In the genomic region with DNA sequence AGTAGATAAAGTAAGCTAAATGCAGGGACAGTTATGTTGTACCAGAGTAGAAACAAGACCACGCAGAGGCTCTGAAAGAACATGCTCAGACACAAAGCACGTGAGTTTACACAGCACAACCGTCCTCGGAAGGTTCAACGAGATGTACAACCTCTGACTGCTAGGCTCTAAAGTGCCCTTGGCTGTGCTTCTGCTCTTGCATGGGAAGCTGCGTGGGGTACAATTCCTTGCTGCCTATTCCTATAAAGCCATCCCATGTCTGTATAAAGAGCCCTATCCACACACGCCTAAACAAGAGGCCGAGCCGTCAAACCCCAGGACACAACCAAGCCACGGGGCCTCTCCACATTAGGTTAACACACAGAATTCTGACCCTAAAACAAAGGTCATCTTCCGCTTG, we compare ENCODE assay signal across 11 mouse cellular contexts. TPM values are rescaled to one million over a fixed set of nuclear protein-coding genes. Genes with fewer than 3 reads are reported as not detected.
A peak's percentile ranks its signal among the peaks of the same experiment; 100 is the strongest.
DNase-seq lines count a peak whose midpoint lies in the region; ATAC-seq and TF ChIP-seq lines count a peak whose summit lies in the region.
"Had no signal": no experiment of that assay in that cellular context is flagged by ENCODE, and none has a peak within 500 bp of the region (broad histone marks: within the 10 kb centered on the region; RNA-seq: fewer than 3 reads in every experiment).

No protein-coding gene starts in this region.

- no peaks in the 10 kb centered on the region for H3K9me3 ChIP-seq in intestine, embryonic 15.5 days
- no peaks in the 10 kb centered on the region for H3K9me3 ChIP-seq in intestine, embryonic 16.5 days (ENCODE audit: control insufficient read depth, low read length)
- H3K9me3 ChIP-seq in embryonic facial prominence, embryonic 14.5 days (ENCODE audit: control insufficient read depth, low read length), result no peaks in the 10 kb centered on the region
- no peaks in the 10 kb centered on the region for H3K9me3 ChIP-seq in forebrain, postnatal 0 days (ENCODE audit: low read length)
- H3K9me3 ChIP-seq in midbrain, embryonic 15.5 days, result no peaks in the 10 kb centered on the region

- peak overlapping the region; percentile 82; the same call in 1 of the 2 replicates for H3K4me2 ChIP-seq in intestine, embryonic 15.5 days (replicated peaks)
- H3K4me2 ChIP-seq in intestine, embryonic 16.5 days (ENCODE audit: low read depth, low read length), result no peak overlapping the region
- H3K4me2 ChIP-seq in embryonic facial prominence, embryonic 14.5 days (ENCODE audit: low read depth, low read length), result peak overlapping the region; percentile 75
- peak overlapping the region; percentile 74 for H3K4me2 ChIP-seq in forebrain, postnatal 0 days (ENCODE audit: low read depth)
- H3K4me2 ChIP-seq in midbrain, embryonic 15.5 days, result peak overlapping the region; percentile 77

- peak; percentile 8 for DNase-seq in embryonic facial prominence, embryonic 14.5 days (ENCODE audit: low spot score)
- DNase-seq in forebrain, postnatal 0 days, result peak; percentile 41
- no peak for DNase-seq in spleen, postnatal 10 days (ENCODE audit: low spot score in 2 of 2)
- DNase-seq: lung, adult 18-20 months; thymus, postnatal 14 days had no signal

- peaks cover 7% of the 10 kb centered on the region for H3K4me1 ChIP-seq in intestine, embryonic 15.5 days (replicated peaks)
- H3K4me1 ChIP-seq in intestine, embryonic 16.5 days (ENCODE audit: control insufficient read depth, insufficient read depth, low read length), result peaks cover 10% of the 10 kb centered on the region; the same call in 1 of the 2 replicates
- H3K4me1 ChIP-seq in embryonic facial prominence, embryonic 14.5 days (ENCODE audit: control insufficient read depth, insufficient read depth, low read length), result 0 out of 2 replicates have a peak, but pooled peaks cover 8% of the 10 kb centered on the region
- H3K4me1 ChIP-seq in forebrain, postnatal 0 days (ENCODE audit: insufficient read depth), result peaks cover 10% of the 10 kb centered on the region
- peaks cover 26% of the 10 kb centered on the region for H3K4me1 ChIP-seq in midbrain, embryonic 15.5 days

- TF ChIP-seq CTCF in forebrain, postnatal 0 days (IDR thresholded peaks at IDR 0.05; ENCODE audit: low read depth), result no peak

- H3K27me3 ChIP-seq in intestine, embryonic 15.5 days (replicated peaks), result no peaks in the 10 kb centered on the region
- no peaks in the 10 kb centered on the region for H3K27me3 ChIP-seq in intestine, embryonic 16.5 days (replicated peaks; ENCODE audit: control insufficient read depth, insufficient read depth, low read length)
- no peaks in the 10 kb centered on the region for H3K27me3 ChIP-seq in embryonic facial prominence, embryonic 14.5 days (replicated peaks; ENCODE audit: control insufficient read depth, insufficient read depth, low read length)
- H3K27me3 ChIP-seq in forebrain, postnatal 0 days (ENCODE audit: insufficient read depth, low read length), result no peaks in the 10 kb centered on the region
- H3K27me3 ChIP-seq in midbrain, embryonic 15.5 days (replicated peaks), result no peaks in the 10 kb centered on the region

- WGBS in intestine, embryonic 15.5 days, result 73% methylated on average over 11 of the region's 11 CpGs
- 62% methylated on average over 11 of the region's 11 CpGs for WGBS in intestine, embryonic 16.5 days
- 48% methylated on average over 11 of the region's 11 CpGs for WGBS in embryonic facial prominence, embryonic 14.5 days
- WGBS in forebrain, postnatal 0 days, result 33% methylated on average over 11 of the region's 11 CpGs
- 12% methylated on average over 11 of the region's 11 CpGs for WGBS in midbrain, embryonic 15.5 days

- H3K27ac ChIP-seq in intestine, embryonic 15.5 days, result no peak overlapping the region
- no peak overlapping the region for H3K27ac ChIP-seq in intestine, embryonic 16.5 days (ENCODE audit: low read length)
- H3K27ac ChIP-seq in embryonic facial prominence, embryonic 14.5 days (replicated peaks; ENCODE audit: low read depth, low read length), result no peak overlapping the region
- H3K27ac ChIP-seq in forebrain, postnatal 0 days (ENCODE audit: low read depth, low read length), result peak overlapping the region; percentile 95
- peak overlapping the region; percentile 96 for H3K27ac ChIP-seq in midbrain, embryonic 15.5 days

- no peak for ATAC-seq in intestine, embryonic 15.5 days
- ATAC-seq in intestine, embryonic 16.5 days, result no peak
- no peak for ATAC-seq in embryonic facial prominence, embryonic 14.5 days (ENCODE audit: low read depth)
- ATAC-seq in forebrain, postnatal 0 days, result peak; percentile 5; the same call in 1 of the 2 replicates
- ATAC-seq in midbrain, embryonic 15.5 days (replicated peaks), result peak; percentile 22; the same call in 1 of the 2 replicates
- no peak for ATAC-seq in erythroid progenitor cell, adult 5-6 weeks (replicated peaks; ENCODE audit: low FRiP score, poor library complexity, severe bottlenecking)
- ATAC-seq: activated CD4-positive, CD25-positive, alpha-beta regulatory T cell, adult 4 months; inflammation-experienced regulatory T-cells, adult 6 months had no signal

- no peak overlapping the region for H3K4me3 ChIP-seq in intestine, embryonic 15.5 days (replicated peaks)
- no peak overlapping the region for H3K4me3 ChIP-seq in intestine, embryonic 16.5 days (ENCODE audit: low read length)
- peak overlapping the region; percentile 86; the same call in 1 of the 2 replicates for H3K4me3 ChIP-seq in embryonic facial prominence, embryonic 14.5 days (ENCODE audit: low read depth, low read length)
- H3K4me3 ChIP-seq in forebrain, postnatal 0 days (ENCODE audit: low read depth, low read length), result peak overlapping the region; percentile 81
- peak overlapping the region; percentile 99 for H3K4me3 ChIP-seq in midbrain, embryonic 15.5 days

- H3K36me3 ChIP-seq in intestine, embryonic 15.5 days, result no peaks in the 10 kb centered on the region
- H3K36me3 ChIP-seq in intestine, embryonic 16.5 days (ENCODE audit: control insufficient read depth, insufficient read depth, low read length), result no peaks in the 10 kb centered on the region
- H3K36me3 ChIP-seq in embryonic facial prominence, embryonic 14.5 days (ENCODE audit: control insufficient read depth, insufficient read depth, low read length), result no peaks in the 10 kb centered on the region
- no peaks in the 10 kb centered on the region for H3K36me3 ChIP-seq in forebrain, postnatal 0 days (ENCODE audit: insufficient read depth)
- H3K36me3 ChIP-seq in midbrain, embryonic 15.5 days (replicated peaks), result no peaks in the 10 kb centered on the region

- H3K9ac ChIP-seq in intestine, embryonic 15.5 days, result no peak overlapping the region
- H3K9ac ChIP-seq in intestine, embryonic 16.5 days (ENCODE audit: low read depth, low read length), result no peak overlapping the region
- 0 out of 2 replicates have a peak overlapping the region, but pooled peaks have one; percentile 16 for H3K9ac ChIP-seq in embryonic facial prominence, embryonic 14.5 days (ENCODE audit: low read depth, low read length)
- H3K9ac ChIP-seq in forebrain, postnatal 0 days, result peak overlapping the region; percentile 92
- H3K9ac ChIP-seq in midbrain, embryonic 15.5 days, result peak overlapping the region; percentile 49

RNA-seq across cellular contexts. Expression of a gene that starts 1.9 kb away (rescaled TPM):
- polyA plus RNA-seq in intestine, embryonic 15.5 days (2015; fragmentation: Nextera tagmentation; extraction: Ambion mirVana), result 2.7 and 2.8 TPM in 2 replicates
- polyA plus RNA-seq in intestine, embryonic 16.5 days (2015; fragmentation: Nextera tagmentation; extraction: Ambion mirVana), result 1.9 TPM in 2 replicates
- 4.0 and 4.1 TPM in 2 replicates for polyA plus RNA-seq in embryonic facial prominence, embryonic 14.5 days (2014; fragmentation: Nextera tagmentation; extraction: Ambion mirVana)
- total RNA-seq in forebrain, postnatal 0 days (2014; rRNA removed), result 72.6 and 78.2 TPM in 2 replicates
- polyA plus RNA-seq in forebrain, postnatal 0 days (2015; fragmentation: Nextera tagmentation; extraction: Ambion mirVana), result 11.5 and 14.3 TPM in 2 replicates
- polyA plus RNA-seq in midbrain, embryonic 15.5 days (2015; fragmentation: Nextera tagmentation; extraction: Ambion mirVana), result 15.8 and 17.3 TPM in 2 replicates
- total RNA-seq in erythroid progenitor cell, adult 5-6 weeks (2015; ENCODE audit: low replicate concordance), result not detected in 2 replicates
- not detected in 2 replicates for total RNA-seq in erythroid progenitor cell, adult 5-6 weeks (2017; ENCODE audit: low replicate concordance)
- polyA plus RNA-seq: activated CD4-positive, CD25-positive, alpha-beta regulatory T cell, adult 4 months; inflammation-experienced regulatory T-cells, adult 6 months had no signal

Comparison
In these comparisons a context has a peak if more than half of its experiments do, and no peak if none do; other contexts are left out.
1. ATAC-seq: peak in forebrain, postnatal 0 days (single experiment) and midbrain, embryonic 15.5 days (single experiment); none in intestine, embryonic 15.5 days (single experiment), intestine, embryonic 16.5 days (single experiment), embryonic facial prominence, embryonic 14.5 days (single experiment) and erythroid progenitor cell, adult 5-6 weeks (single experiment).
2. H3K27ac ChIP-seq: peak in forebrain, postnatal 0 days (single experiment) and midbrain, embryonic 15.5 days (single experiment); none in intestine, embryonic 15.5 days (single experiment), intestine, embryonic 16.5 days (single experiment) and embryonic facial prominence, embryonic 14.5 days (single experiment).
3. H3K4me3 ChIP-seq: peak in embryonic facial prominence, embryonic 14.5 days (single experiment), forebrain, postnatal 0 days (single experiment) and midbrain, embryonic 15.5 days (single experiment); none in intestine, embryonic 15.5 days (single experiment) and intestine, embryonic 16.5 days (single experiment).
4. H3K9ac ChIP-seq: peak in embryonic facial prominence, embryonic 14.5 days (single experiment), forebrain, postnatal 0 days (single experiment) and midbrain, embryonic 15.5 days (single experiment); none in intestine, embryonic 15.5 days (single experiment) and intestine, embryonic 16.5 days (single experiment).
5. DNase-seq: peak in embryonic facial prominence, embryonic 14.5 days (single experiment) and forebrain, postnatal 0 days (single experiment); none in spleen, postnatal 10 days (0 of 2).